In the genomic region with DNA sequence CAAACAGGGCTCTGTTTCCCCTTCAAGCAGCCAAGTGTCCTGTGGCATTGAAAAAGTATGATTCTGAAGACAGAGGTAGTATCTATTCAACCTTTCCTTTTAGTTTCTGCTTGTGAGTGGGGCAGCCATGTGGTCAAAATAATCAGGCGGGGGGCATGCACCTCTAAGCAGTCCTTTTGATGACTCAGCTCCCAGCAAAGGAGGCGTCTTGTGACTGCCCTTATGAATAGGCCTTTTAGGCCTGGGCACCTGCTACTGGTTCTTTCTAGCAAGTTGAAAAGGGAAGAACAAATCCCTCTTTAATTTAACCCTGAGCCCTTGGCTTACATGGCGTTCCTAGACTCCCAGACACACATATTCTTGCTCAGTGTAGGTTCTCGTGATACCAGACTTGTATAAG, we compare ENCODE assay signal across 20 mouse cellular contexts. TPM values are rescaled to one million over a fixed set of nuclear protein-coding genes. Genes with fewer than 3 reads are reported as not detected.
DNase-seq lines count a peak whose midpoint lies in the region; ATAC-seq and TF ChIP-seq lines count a peak whose summit lies in the region.
"Had no signal": no experiment of that assay in that cellular context is flagged by ENCODE, and none has a peak within 500 bp of the region (broad histone marks: within the 10 kb centered on the region; RNA-seq: fewer than 3 reads in every experiment).

No protein-coding gene starts in this region.

- H3K4me1 ChIP-seq in forebrain, embryonic 13.5 days: no peaks in the 10 kb centered on the region
- H3K4me1 ChIP-seq in forebrain, embryonic 14.5 days (ENCODE audit: control insufficient read depth, insufficient read depth, low read length): no peaks in the 10 kb centered on the region
- peaks cover 3% of the 10 kb centered on the region; the same call in 1 of the 2 replicates for H3K4me1 ChIP-seq in hindbrain, postnatal 0 days (ENCODE audit: insufficient read depth, low read length)
- no peaks in the 10 kb centered on the region for H3K4me1 ChIP-seq in hindbrain, embryonic 11.5 days (replicated peaks; ENCODE audit: control insufficient read depth, insufficient read depth, low read length)
- peaks cover 2% of the 10 kb centered on the region for H3K4me1 ChIP-seq in midbrain, embryonic 16.5 days (ENCODE audit: control insufficient read depth, insufficient read depth, low read length)
- H3K4me1 ChIP-seq in midbrain, embryonic 10.5 days: 0 out of 2 replicates have a peak, but pooled peaks cover 4% of the 10 kb centered on the region
- peaks cover 23% of the 10 kb centered on the region for H3K4me1 ChIP-seq in stomach, embryonic 16.5 days (ENCODE audit: control insufficient read depth, insufficient read depth, low read length)

- no peak for DNase-seq in forebrain, embryonic 14.5 days (ENCODE audit: low spot score)
- peak; percentile 31 for DNase-seq in hindbrain, postnatal 0 days (ENCODE audit: low spot score)
- DNase-seq in hindbrain, embryonic 11.5 days (ENCODE audit: low spot score): no peak
- no peak for DNase-seq in midbrain, embryonic 10.5 days (ENCODE audit: low spot score)
- DNase-seq in cerebellum, adult 9-11 months: no peak
- DNase-seq: adrenal gland, postnatal 14 days; cerebellum, adult 11 months; cerebellum, postnatal 14 days; kidney, adult 9 months; kidney, postnatal 36 days; layer of hippocampus, adult 9-11 months had no signal

- no peak overlapping the region for H3K4me3 ChIP-seq in forebrain, embryonic 13.5 days
- no peak overlapping the region for H3K4me3 ChIP-seq in forebrain, embryonic 14.5 days (ENCODE audit: low read depth, low read length)
- no peak overlapping the region for H3K4me3 ChIP-seq in hindbrain, postnatal 0 days (ENCODE audit: low read length)
- H3K4me3 ChIP-seq in hindbrain, embryonic 11.5 days (ENCODE audit: low read depth, low read length): no peak overlapping the region
- no peak overlapping the region for H3K4me3 ChIP-seq in midbrain, embryonic 16.5 days (ENCODE audit: low read depth, low read length)
- no peak overlapping the region for H3K4me3 ChIP-seq in midbrain, embryonic 10.5 days
- no peak overlapping the region for H3K4me3 ChIP-seq in stomach, embryonic 16.5 days (replicated peaks; ENCODE audit: low read length)
- H3K4me3 ChIP-seq: embryonic facial prominence, embryonic 15.5 days; heart, embryonic 13.5 days; hindbrain, embryonic 15.5 days; left cerebral cortex, adult 2 months had no signal

- TF ChIP-seq CTCF in hindbrain, postnatal 0 days (IDR thresholded peaks at IDR 0.05; ENCODE audit: low read depth): no peak

- H3K36me3 ChIP-seq in forebrain, embryonic 13.5 days (ENCODE audit: poor library complexity, severe bottlenecking): no peaks in the 10 kb centered on the region
- H3K36me3 ChIP-seq in forebrain, embryonic 14.5 days (ENCODE audit: control insufficient read depth, insufficient read depth, low read length): no peaks in the 10 kb centered on the region
- no peaks in the 10 kb centered on the region for H3K36me3 ChIP-seq in hindbrain, postnatal 0 days (ENCODE audit: insufficient read depth, low read length)
- no peaks in the 10 kb centered on the region for H3K36me3 ChIP-seq in hindbrain, embryonic 11.5 days (ENCODE audit: control insufficient read depth, insufficient read depth, low read length)
- no peaks in the 10 kb centered on the region for H3K36me3 ChIP-seq in midbrain, embryonic 16.5 days (ENCODE audit: control insufficient read depth, insufficient read depth, low read length)
- H3K36me3 ChIP-seq in midbrain, embryonic 10.5 days: no peaks in the 10 kb centered on the region
- no peaks in the 10 kb centered on the region for H3K36me3 ChIP-seq in stomach, embryonic 16.5 days (ENCODE audit: control insufficient read depth, insufficient read depth, low read length)
- H3K36me3 ChIP-seq: embryonic facial prominence, embryonic 15.5 days; heart, embryonic 13.5 days; hindbrain, embryonic 15.5 days had no signal

- no peaks in the 10 kb centered on the region; the same call in 1 of the 2 replicates for H3K9me3 ChIP-seq in forebrain, embryonic 13.5 days (replicated peaks)
- H3K9me3 ChIP-seq in forebrain, embryonic 14.5 days (replicated peaks; ENCODE audit: control insufficient read depth, low read length): no peaks in the 10 kb centered on the region
- H3K9me3 ChIP-seq in hindbrain, postnatal 0 days (ENCODE audit: low read length): no peaks in the 10 kb centered on the region
- no peaks in the 10 kb centered on the region for H3K9me3 ChIP-seq in hindbrain, embryonic 11.5 days (ENCODE audit: control insufficient read depth, low read length)
- H3K9me3 ChIP-seq in midbrain, embryonic 16.5 days (replicated peaks; ENCODE audit: control insufficient read depth, low read length, poor library complexity, severe bottlenecking): no peaks in the 10 kb centered on the region
- H3K9me3 ChIP-seq in midbrain, embryonic 10.5 days (replicated peaks): no peaks in the 10 kb centered on the region
- H3K9me3 ChIP-seq in stomach, embryonic 16.5 days (replicated peaks; ENCODE audit: control insufficient read depth, low read length): no peaks in the 10 kb centered on the region
- H3K9me3 ChIP-seq: embryonic facial prominence, embryonic 15.5 days; heart, embryonic 13.5 days; hindbrain, embryonic 15.5 days had no signal

- no peak overlapping the region for H3K4me2 ChIP-seq in forebrain, embryonic 13.5 days
- H3K4me2 ChIP-seq in forebrain, embryonic 14.5 days (ENCODE audit: low read length): no peak overlapping the region
- no peak overlapping the region for H3K4me2 ChIP-seq in hindbrain, postnatal 0 days (ENCODE audit: low read depth, low read length)
- H3K4me2 ChIP-seq in hindbrain, embryonic 11.5 days (replicated peaks; ENCODE audit: low read depth, low read length): no peak overlapping the region
- no peak overlapping the region for H3K4me2 ChIP-seq in midbrain, embryonic 16.5 days (ENCODE audit: low read length)
- H3K4me2 ChIP-seq in stomach, embryonic 16.5 days (ENCODE audit: low read depth, low read length): 0 out of 2 replicates have a peak overlapping the region, but pooled peaks have one; percentile 11
- H3K4me2 ChIP-seq: embryonic facial prominence, embryonic 15.5 days; heart, embryonic 13.5 days; hindbrain, embryonic 15.5 days; liver, embryonic 11.5 days had no signal

- H3K27me3 ChIP-seq in forebrain, embryonic 13.5 days: peaks cover 3% of the 10 kb centered on the region
- peaks cover 4% of the 10 kb centered on the region; the same call in 1 of the 2 replicates for H3K27me3 ChIP-seq in forebrain, embryonic 14.5 days (replicated peaks; ENCODE audit: control insufficient read depth, insufficient read depth, low read length)
- H3K27me3 ChIP-seq in hindbrain, postnatal 0 days (ENCODE audit: insufficient read depth, low read length): no peaks in the 10 kb centered on the region
- peaks cover 3% of the 10 kb centered on the region for H3K27me3 ChIP-seq in hindbrain, embryonic 11.5 days (ENCODE audit: control insufficient read depth, insufficient read depth, low read length)
- H3K27me3 ChIP-seq in midbrain, embryonic 16.5 days (ENCODE audit: control insufficient read depth, insufficient read depth, low read depth, low read length): no peaks in the 10 kb centered on the region; the same call in 1 of the 2 replicates
- H3K27me3 ChIP-seq in midbrain, embryonic 10.5 days (ENCODE audit: low read depth, poor library complexity, severe bottlenecking): peaks cover 14% of the 10 kb centered on the region
- no peaks in the 10 kb centered on the region for H3K27me3 ChIP-seq in stomach, embryonic 16.5 days (ENCODE audit: control insufficient read depth, insufficient read depth, low read length)
- H3K27me3 ChIP-seq: embryonic facial prominence, embryonic 15.5 days; hindbrain, embryonic 15.5 days had no signal

- no peak overlapping the region for H3K27ac ChIP-seq in forebrain, embryonic 13.5 days
- H3K27ac ChIP-seq in forebrain, embryonic 14.5 days (ENCODE audit: low read depth, low read length): no peak overlapping the region
- no peak overlapping the region for H3K27ac ChIP-seq in hindbrain, postnatal 0 days
- no peak overlapping the region for H3K27ac ChIP-seq in hindbrain, embryonic 11.5 days (ENCODE audit: low read depth, low read length)
- no peak overlapping the region for H3K27ac ChIP-seq in midbrain, embryonic 16.5 days (ENCODE audit: low read length)
- no peak overlapping the region for H3K27ac ChIP-seq in midbrain, embryonic 10.5 days (replicated peaks)
- peak overlapping the region; percentile 92 for H3K27ac ChIP-seq in stomach, embryonic 16.5 days (ENCODE audit: low read length)
- H3K27ac ChIP-seq: embryonic facial prominence, embryonic 15.5 days; hindbrain, embryonic 15.5 days; left cerebral cortex, adult 2 months had no signal

- ATAC-seq in forebrain, embryonic 13.5 days: peak; percentile 44; the same call in 1 of the 2 replicates
- ATAC-seq in forebrain, embryonic 14.5 days: no peak
- ATAC-seq in hindbrain, postnatal 0 days: peak; percentile 52; the same call in 1 of the 2 replicates
- no peak for ATAC-seq in hindbrain, embryonic 11.5 days (ENCODE audit: low FRiP score)
- 0 out of 2 replicates have a peak, but pooled peaks have one; percentile 32 for ATAC-seq in midbrain, embryonic 16.5 days
- ATAC-seq in stomach, embryonic 16.5 days (ENCODE audit: insufficient read depth, low FRiP score): no peak
- ATAC-seq: CD4-positive, CD25-positive, alpha-beta regulatory T cell, adult 4 months had no signal

- 23% methylated on average over 4 of the region's 4 CpGs for WGBS in forebrain, embryonic 13.5 days
- 24% methylated on average over 4 of the region's 4 CpGs for WGBS in forebrain, embryonic 14.5 days
- 67% methylated on average over 4 of the region's 4 CpGs for WGBS in hindbrain, postnatal 0 days
- WGBS in hindbrain, embryonic 11.5 days: 80% methylated on average over 4 of the region's 4 CpGs
- 45% methylated on average over 4 of the region's 4 CpGs for WGBS in midbrain, embryonic 16.5 days
- 70% methylated on average over 4 of the region's 4 CpGs for WGBS in midbrain, embryonic 10.5 days
- 62% methylated on average over 4 of the region's 4 CpGs for WGBS in stomach, embryonic 16.5 days

- H3K9ac ChIP-seq in forebrain, embryonic 13.5 days: no peak overlapping the region
- no peak overlapping the region for H3K9ac ChIP-seq in forebrain, embryonic 14.5 days (ENCODE audit: low read length)
- no peak overlapping the region for H3K9ac ChIP-seq in hindbrain, postnatal 0 days (replicated peaks; ENCODE audit: low read length)
- no peak overlapping the region for H3K9ac ChIP-seq in hindbrain, embryonic 11.5 days (ENCODE audit: low read depth, low read length)
- H3K9ac ChIP-seq in midbrain, embryonic 16.5 days (ENCODE audit: low read depth, low read length): no peak overlapping the region
- H3K9ac ChIP-seq in stomach, embryonic 16.5 days (ENCODE audit: low read length): no peak overlapping the region
- H3K9ac ChIP-seq: embryonic facial prominence, embryonic 15.5 days; heart, embryonic 13.5 days; hindbrain, embryonic 15.5 days had no signal

RNA-seq across cellular contexts. Expression of gene Fam174b, which starts 6.7 kb away (rescaled TPM):
- polyA plus RNA-seq in forebrain, embryonic 13.5 days (2015; fragmentation: Nextera tagmentation; extraction: Ambion mirVana): 15.9 and 16.7 TPM in 2 replicates
- polyA plus RNA-seq in forebrain, embryonic 14.5 days (2014; fragmentation: Nextera tagmentation; extraction: Ambion mirVana): 13.2 and 22.6 TPM in 2 replicates
- total RNA-seq in hindbrain, postnatal 0 days (2014; rRNA removed): 26.1 and 38.4 TPM in 2 replicates
- polyA plus RNA-seq in hindbrain, postnatal 0 days (2015; fragmentation: Nextera tagmentation; extraction: Ambion mirVana): 26.8 and 29.3 TPM in 2 replicates
- 28.4 and 29.4 TPM in 2 replicates for polyA plus RNA-seq in hindbrain, embryonic 11.5 days (2014; fragmentation: Nextera tagmentation; extraction: Ambion mirVana)
- polyA plus RNA-seq in midbrain, embryonic 16.5 days (2015; fragmentation: Nextera tagmentation; extraction: Ambion mirVana): 33.8 and 35.9 TPM in 2 replicates
- polyA plus RNA-seq in midbrain, embryonic 10.5 days (2016; fragmentation: Nextera tagmentation; extraction: Ambion mirVana): 21.6 and 25.7 TPM in 2 replicates
- polyA plus RNA-seq in stomach, embryonic 16.5 days (2015; fragmentation: Nextera tagmentation; extraction: Ambion mirVana): 68.1 and 71.3 TPM in 2 replicates

Comparison
In these comparisons a context has a peak if more than half of its experiments do, and no peak if none do; other contexts are left out.
1. ATAC-seq: peak in forebrain, embryonic 13.5 days (single experiment), hindbrain, postnatal 0 days (single experiment) and midbrain, embryonic 16.5 days (single experiment); none in forebrain, embryonic 14.5 days (single experiment), hindbrain, embryonic 11.5 days (single experiment) and stomach, embryonic 16.5 days (single experiment).